In genomic region chr19:14094191-14094590, GRCm38 (mm10) we compare ENCODE assay signal across 9 mouse cellular contexts.
"Had no signal": no experiment of that assay in that cellular context is flagged by ENCODE, and none has a peak within 500 bp of the region (broad histone marks: within the 10 kb centered on the region; RNA-seq: fewer than 3 reads in every experiment).

No protein-coding gene starts in this region.

- DNase-seq: liver, postnatal 0 days; lung, adult 2 months; lung, postnatal 14 days; lung, postnatal 36 days; midbrain, embryonic 14.5 days; right cerebral cortex, postnatal 14 days; thymus, adult 2 months; thymus, postnatal 25 days; thymus, postnatal 4 days had no signal
